Mouse (Mus musculus): ENCODE measurements at regions not wholly inside any gene's neighbourhood (a gene's known extent, or its start where the extent isn't known, plus 50 kb on each side); places are given as distances from the start of the nearest gene placed in this dataset.

DNA sequence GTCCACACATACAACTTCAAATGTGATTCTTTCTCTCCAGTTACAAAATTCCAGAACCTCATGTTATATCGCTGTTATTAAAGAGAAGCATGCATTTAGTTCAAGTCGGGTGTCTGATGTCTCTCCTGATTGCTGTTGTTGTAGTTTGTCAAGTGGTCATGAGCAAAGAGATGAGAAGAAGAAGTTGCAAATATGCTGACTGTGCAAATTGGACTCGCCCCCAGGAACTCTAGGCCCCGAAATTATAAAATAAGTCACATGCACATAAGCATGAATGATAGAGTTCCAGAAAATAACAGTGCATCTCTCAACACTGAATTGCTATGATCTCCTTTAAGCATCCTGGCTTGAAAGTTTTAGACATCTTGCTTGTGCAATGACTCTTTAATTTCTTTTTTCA lies 53.3 kb downstream of the Kif2b start:
- TF ChIP-seq CTCF (IDR thresholded peaks at IDR 0.05) (no peak), POLR2A (IDR thresholded peaks at IDR 0.05; ENCODE audit: insufficient read depth, low read depth, low read length) (no peak), EP300 (IDR thresholded peaks at IDR 0.05; ENCODE audit: insufficient read depth, low read depth, low read length) (no peak)
- Histone ChIP-seq H3K27me3 (ENCODE audit: control insufficient read depth, insufficient read depth, low read length) (no peaks in the 10 kb centered on the region), H3K4me3 (no peak overlapping the region), H3K36me3 (ENCODE audit: control insufficient read depth, insufficient read depth, low read length) (no peaks in the 10 kb centered on the region), H3K9ac (ENCODE audit: low read depth, low read length) (no peak overlapping the region), H3K79me2 (replicated peaks; ENCODE audit: control insufficient read depth, insufficient read depth, low read length) (no peaks in the 10 kb centered on the region), H3K27ac (no peak overlapping the region), H3K4me1 (ENCODE audit: control insufficient read depth, insufficient read depth, low read length) (no peaks in the 10 kb centered on the region)
- WGBS: 66% methylated on average over 4 of the region's 4 CpGs
- intact Hi-C loops (cut with DNase I): no loop called here
- no peak for DNase-seq

DNA sequence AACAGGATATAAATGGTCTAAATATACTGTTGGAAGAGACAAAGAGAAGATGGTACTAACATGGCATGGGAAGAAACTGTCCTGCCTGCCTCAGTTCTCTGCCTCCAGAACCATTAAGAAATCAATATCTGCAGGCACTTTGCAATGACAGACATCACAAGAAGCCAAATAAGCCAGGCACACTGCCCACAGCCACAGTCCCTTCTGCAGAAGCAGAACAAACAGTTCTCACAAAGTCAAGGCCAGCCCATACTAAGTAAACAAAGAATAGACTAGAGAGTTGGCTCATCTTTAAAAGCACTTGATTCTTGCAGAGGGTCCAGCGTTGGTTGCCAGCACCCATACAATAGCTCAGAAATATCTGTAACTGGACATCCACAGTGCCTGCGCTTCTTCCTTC lies 98.1 kb downstream of the Kif2b start:
- no peak overlapping the region for H3K27ac ChIP-seq
- no peaks in the 10 kb centered on the region for H3K79me2 ChIP-seq (replicated peaks; ENCODE audit: control insufficient read depth, insufficient read depth, low read length)
- WGBS: 76% methylated on average over 2 of the region's 2 CpGs

DNA sequence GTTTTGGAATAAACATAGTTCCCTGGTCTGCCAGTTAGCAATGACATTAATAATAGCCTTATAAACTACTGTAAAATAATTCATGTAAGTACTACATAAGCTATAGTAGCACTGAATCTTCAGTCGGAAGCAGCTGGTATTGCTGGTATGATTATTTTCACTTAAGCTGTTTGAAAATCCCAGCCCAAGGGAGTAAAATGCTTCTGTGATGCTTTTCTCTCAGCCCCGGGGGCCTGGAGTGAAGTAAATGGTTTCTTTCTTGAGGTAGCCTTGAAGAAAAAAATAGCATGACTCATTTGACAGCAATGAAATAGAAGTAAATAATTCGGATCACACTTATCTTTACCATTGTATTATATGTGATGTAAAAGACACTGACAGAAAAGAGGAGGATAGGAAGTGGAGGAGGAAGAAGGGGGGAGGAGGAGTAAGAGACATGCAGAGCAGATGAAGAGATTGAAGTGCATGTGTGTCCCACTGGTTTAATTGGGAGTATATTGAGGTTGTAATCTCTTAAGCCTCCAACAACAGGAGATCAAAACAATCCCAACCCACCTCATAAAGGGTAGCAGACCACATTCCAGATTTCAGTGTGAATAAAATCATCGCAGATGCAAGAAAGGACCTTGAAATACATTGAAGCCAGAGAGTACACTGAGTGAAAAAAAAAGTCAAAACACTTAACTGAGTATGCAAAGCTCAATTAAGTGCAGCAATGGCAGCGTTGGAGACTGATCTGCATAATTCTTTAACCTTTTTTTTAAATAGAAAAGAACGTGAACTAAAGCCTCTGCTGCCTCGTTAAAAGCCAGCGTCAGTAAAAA lies 113.6 kb downstream of the Kif2b start:
- Histone ChIP-seq H3K27ac (no peak overlapping the region), H3K36me3 (ENCODE audit: control insufficient read depth, insufficient read depth, low read length) (no peaks in the 10 kb centered on the region), H3K4me3 (no peak overlapping the region), H3K27me3 (ENCODE audit: control insufficient read depth, insufficient read depth, low read length) (no peaks in the 10 kb centered on the region), H3K79me2 (replicated peaks; ENCODE audit: control insufficient read depth, insufficient read depth, low read length) (no peaks in the 10 kb centered on the region), H3K9ac (ENCODE audit: low read depth, low read length) (no peak overlapping the region), H3K4me1 (ENCODE audit: control insufficient read depth, insufficient read depth, low read length) (no peaks in the 10 kb centered on the region)
- WGBS: 62% methylated on average over 8 of the region's 8 CpGs
- no peak for TF ChIP-seq POLR2A (IDR thresholded peaks at IDR 0.05; ENCODE audit: insufficient read depth, low read depth, low read length)
- intact Hi-C loops (cut with DNase I): no loop called here
- no peak for DNase-seq

More for the DNA sequence above, 98.1 kb downstream of the Kif2b start:
- Histone ChIP-seq H3K9ac (ENCODE audit: low read depth, low read length) (no peak overlapping the region), H3K27me3 (ENCODE audit: control insufficient read depth, insufficient read depth, low read length) (no peaks in the 10 kb centered on the region), H3K4me1 (ENCODE audit: control insufficient read depth, insufficient read depth, low read length) (no peaks in the 10 kb centered on the region), H3K36me3 (ENCODE audit: control insufficient read depth, insufficient read depth, low read length) (no peaks in the 10 kb centered on the region), H3K4me3 (no peak overlapping the region)
- DNase-seq: no peak
- TF ChIP-seq EP300 (IDR thresholded peaks at IDR 0.05; ENCODE audit: insufficient read depth, low read depth, low read length) (no peak), CTCF (IDR thresholded peaks at IDR 0.05) (no peak), POLR2A (IDR thresholded peaks at IDR 0.05; ENCODE audit: insufficient read depth, low read depth, low read length) (no peak)
- intact Hi-C loops (cut with DNase I): no loop called here

DNA sequence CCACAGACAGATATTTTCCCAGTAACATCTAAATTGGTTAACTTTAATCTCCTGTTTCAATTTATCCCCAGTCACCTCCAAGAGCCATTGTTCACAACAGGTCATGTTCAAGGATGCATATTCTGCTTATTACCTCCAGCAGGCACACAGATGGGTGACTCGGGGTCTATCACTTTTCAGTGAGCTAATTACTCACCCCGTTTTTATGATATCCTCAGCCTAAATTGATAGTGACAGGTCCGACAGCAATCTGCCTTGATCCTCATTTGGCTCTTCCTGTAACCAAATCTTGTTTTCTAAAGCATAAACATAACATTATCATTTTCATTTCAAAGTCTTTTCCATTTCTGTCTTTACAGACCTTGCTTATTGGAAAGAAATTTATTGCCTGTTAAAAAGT lies 115.4 kb downstream of the Kif2b start:
- Histone ChIP-seq H3K36me3 (ENCODE audit: control insufficient read depth, insufficient read depth, low read length) (no peaks in the 10 kb centered on the region), H3K27me3 (ENCODE audit: control insufficient read depth, insufficient read depth, low read length) (no peaks in the 10 kb centered on the region), H3K27ac (no peak overlapping the region), H3K4me3 (no peak overlapping the region), H3K9ac (ENCODE audit: low read depth, low read length) (no peak overlapping the region), H3K79me2 (replicated peaks; ENCODE audit: control insufficient read depth, insufficient read depth, low read length) (no peaks in the 10 kb centered on the region), H3K4me1 (ENCODE audit: control insufficient read depth, insufficient read depth, low read length) (no peaks in the 10 kb centered on the region)
- no peak for DNase-seq
- intact Hi-C loops (cut with DNase I): no loop called here
- TF ChIP-seq POLR2A (IDR thresholded peaks at IDR 0.05; ENCODE audit: insufficient read depth, low read depth, low read length) (no peak), EP300 (IDR thresholded peaks at IDR 0.05; ENCODE audit: insufficient read depth, low read depth, low read length) (no peak), CTCF (IDR thresholded peaks at IDR 0.05) (no peak)
- 58% methylated on average over 3 of the region's 3 CpGs for WGBS

DNA sequence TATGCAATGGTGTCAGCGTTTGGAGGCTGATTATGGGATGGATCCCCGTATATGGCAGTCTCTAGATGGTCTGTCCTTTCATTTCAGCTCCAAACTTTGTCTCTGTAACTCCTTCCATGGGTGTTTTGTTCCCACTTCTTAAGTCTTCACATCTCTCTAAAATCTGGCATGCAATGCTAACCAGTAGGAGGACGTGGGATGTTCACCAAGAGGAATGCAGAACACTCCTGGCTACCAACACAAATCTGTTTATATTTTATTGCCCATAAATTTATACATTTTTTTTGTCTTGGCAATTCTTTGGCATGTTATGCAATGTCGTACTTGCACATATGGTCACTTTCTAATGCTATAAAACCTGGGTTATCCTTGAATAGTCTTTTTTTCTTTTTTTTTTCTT lies 135.0 kb downstream of the Kif2b start:
- intact Hi-C loops (cut with DNase I): no loop called here
- Histone ChIP-seq H3K27me3 (ENCODE audit: control insufficient read depth, insufficient read depth, low read length) (no peaks in the 10 kb centered on the region), H3K9ac (ENCODE audit: low read depth, low read length) (no peak overlapping the region), H3K4me1 (ENCODE audit: control insufficient read depth, insufficient read depth, low read length) (no peaks in the 10 kb centered on the region), H3K79me2 (replicated peaks; ENCODE audit: control insufficient read depth, insufficient read depth, low read length) (no peaks in the 10 kb centered on the region), H3K36me3 (ENCODE audit: control insufficient read depth, insufficient read depth, low read length) (no peaks in the 10 kb centered on the region), H3K4me3 (no peak overlapping the region), H3K27ac (no peak overlapping the region)
- TF ChIP-seq POLR2A (IDR thresholded peaks at IDR 0.05; ENCODE audit: insufficient read depth, low read depth, low read length) (no peak), EP300 (IDR thresholded peaks at IDR 0.05; ENCODE audit: insufficient read depth, low read depth, low read length) (no peak), CTCF (IDR thresholded peaks at IDR 0.05) (no peak)
- WGBS: 66% methylated on average over 4 of the region's 4 CpGs
- no peak for DNase-seq

DNA sequence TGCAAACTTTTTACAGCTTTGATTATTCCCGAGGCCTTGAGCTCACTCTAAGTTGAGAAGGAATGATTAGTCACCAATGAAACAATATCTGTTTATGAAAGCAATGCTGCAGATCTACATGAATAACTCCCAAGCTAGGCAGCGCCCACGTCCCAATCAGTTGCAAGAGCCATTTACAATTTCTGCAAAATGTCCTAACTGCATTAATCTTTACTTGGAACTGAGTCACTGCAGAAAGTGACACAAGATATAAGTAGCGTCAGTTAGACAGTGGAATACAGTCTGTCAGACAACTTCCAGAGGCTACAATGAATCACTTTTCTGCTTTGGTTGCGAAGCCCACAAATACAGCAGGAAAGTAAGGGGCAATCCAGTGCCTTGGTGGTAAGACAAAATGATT lies 145.2 kb downstream of the Kif2b start:
- no peak for DNase-seq
- no peak overlapping the region for H3K4me3 ChIP-seq
- H3K36me3 ChIP-seq (ENCODE audit: control insufficient read depth, insufficient read depth, low read length): no peaks in the 10 kb centered on the region
- H3K4me1 ChIP-seq (ENCODE audit: control insufficient read depth, insufficient read depth, low read length): no peaks in the 10 kb centered on the region
- H3K9ac ChIP-seq (ENCODE audit: low read depth, low read length): no peak overlapping the region
- no peaks in the 10 kb centered on the region for H3K27me3 ChIP-seq (ENCODE audit: control insufficient read depth, insufficient read depth, low read length)
- intact Hi-C loops (cut with DNase I): no loop called here
- no peak overlapping the region for H3K27ac ChIP-seq
- TF ChIP-seq POLR2A (IDR thresholded peaks at IDR 0.05; ENCODE audit: insufficient read depth, low read depth, low read length) (no peak), EP300 (IDR thresholded peaks at IDR 0.05; ENCODE audit: insufficient read depth, low read depth, low read length) (no peak), CTCF (IDR thresholded peaks at IDR 0.05) (no peak)
- H3K79me2 ChIP-seq (replicated peaks; ENCODE audit: control insufficient read depth, insufficient read depth, low read length): no peaks in the 10 kb centered on the region
- WGBS: 74% methylated on average over 5 of the region's 5 CpGs

Data from heart, adult 2 months (tissue).